Mouse (Mus musculus): ENCODE results near the gene Gm20532.

Gm20532 gene

DNA sequence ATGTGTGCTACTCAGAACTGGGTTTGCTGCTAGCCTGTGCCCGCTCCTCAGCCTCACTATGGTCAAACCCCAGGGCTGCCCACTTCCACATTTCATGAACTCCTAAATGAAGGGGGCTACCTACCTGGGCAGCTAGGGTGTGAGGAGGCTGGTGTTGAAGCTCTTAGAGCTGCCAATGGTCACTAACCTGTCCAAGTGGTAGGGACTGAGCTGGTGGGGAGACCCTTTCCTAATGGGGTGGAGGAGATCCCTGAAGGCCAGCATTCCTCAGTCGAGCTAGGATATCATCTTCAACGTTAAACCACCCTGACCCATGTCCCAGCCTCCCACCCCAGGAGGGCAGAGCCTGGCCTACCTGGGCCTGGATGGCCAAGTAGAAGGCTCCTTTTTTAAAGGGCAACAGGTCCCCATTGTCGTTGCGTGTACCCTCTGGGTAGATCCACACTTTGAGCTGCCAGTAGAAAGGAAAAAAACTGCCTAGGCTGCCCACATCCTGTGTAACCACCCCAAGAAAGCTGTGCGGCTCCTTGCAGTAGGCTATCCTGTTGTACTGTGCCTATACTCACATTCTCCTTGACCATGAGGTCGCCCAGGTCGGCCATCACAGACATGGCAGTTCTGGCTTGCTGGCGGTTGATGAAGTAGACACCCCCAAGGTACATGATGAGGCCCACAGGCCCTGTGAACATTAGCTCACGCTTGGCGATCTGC lies 9.4 kb downstream of the Gm20532 start:
- no peak for DNase-seq (ENCODE audit: extremely low spot score, low read depth, low spot score)

DNA sequence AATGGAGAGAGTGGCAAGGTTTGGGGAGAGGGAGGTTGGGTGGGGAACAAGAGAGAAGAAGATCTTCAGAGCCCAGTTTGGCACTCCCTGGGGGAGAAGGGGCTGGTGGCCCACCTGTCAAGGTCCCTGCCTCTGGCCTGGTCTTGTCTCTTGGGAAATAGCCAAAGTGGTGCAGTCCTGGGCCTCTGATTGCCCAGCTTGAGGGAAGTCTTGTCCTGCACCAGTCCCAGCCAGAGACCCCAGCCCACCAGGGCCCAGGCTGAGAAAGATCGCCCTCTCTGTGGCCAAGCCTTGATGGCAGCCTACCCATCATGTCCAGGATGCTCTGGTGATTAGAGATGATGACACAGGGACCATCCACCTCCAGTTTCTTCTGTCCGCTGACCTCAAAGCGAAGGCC lies 10.5 kb downstream of the Gm20532 start:
- DNase-seq (ENCODE audit: extremely low spot score, low read depth, low spot score): no peak

DNA sequence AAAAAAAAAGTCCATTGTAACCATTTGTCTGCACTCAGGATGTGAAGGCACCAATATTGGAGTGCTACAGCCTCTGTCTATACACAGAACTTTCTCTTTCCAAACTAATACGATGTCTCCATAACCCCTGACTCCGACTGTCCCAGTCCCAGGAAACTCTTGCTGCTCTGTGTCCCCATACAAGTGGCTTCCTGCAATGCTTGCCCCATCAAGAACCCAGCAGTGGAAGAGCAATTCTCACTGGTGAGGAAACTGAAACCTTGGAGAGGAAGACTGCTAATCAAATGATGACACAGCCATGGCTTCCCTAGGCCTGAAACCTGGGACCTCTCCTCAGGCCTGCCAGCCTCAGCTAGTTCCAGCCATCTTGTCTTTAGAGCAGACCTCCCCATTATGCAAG lies 11.4 kb downstream of the Gm20532 start:
- no peak for DNase-seq (ENCODE audit: extremely low spot score, low read depth, low spot score)

DNA sequence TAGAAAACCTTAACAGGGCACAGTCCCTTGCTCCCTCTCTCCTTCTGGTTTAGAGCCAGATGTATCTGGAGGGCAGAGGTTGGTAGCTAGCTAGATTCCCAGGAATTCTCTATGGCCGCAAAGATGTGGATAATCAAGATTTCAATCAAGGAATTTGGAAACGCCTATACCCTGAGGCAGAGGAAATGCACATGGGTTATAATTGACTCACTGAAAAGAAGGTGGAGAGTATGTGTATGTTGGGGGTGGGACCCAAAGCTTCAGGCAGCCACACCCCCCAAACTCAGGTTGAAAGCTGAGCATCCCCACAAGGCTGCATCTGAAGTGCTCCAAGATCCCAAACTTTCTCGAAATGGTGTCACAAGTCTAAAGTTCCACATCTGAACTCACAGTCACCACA lies 12.0 kb downstream of the Gm20532 start:
- no peak for DNase-seq (ENCODE audit: extremely low spot score, low read depth, low spot score)

DNA sequence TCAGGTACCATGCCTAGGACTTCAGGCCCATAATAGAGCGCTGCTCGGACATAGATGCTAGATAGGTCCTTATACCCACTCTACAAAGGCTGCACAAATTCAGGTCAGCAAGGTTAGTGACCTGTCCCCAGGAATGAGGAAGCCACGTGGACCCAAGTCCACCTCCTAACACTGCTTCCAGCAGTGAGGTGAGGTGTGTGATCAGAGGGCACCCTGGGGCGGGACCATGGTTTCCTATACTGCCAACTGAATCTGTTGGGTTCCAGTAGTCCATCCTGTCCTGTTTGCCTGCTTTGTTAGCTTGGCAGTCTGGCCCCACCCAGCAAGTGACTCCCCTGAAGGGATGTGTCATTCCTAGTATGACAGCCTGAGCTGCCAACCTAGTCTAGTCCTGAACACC lies 13.5 kb downstream of the Gm20532 start:
- DNase-seq (ENCODE audit: extremely low spot score, low read depth, low spot score): no peak

DNA sequence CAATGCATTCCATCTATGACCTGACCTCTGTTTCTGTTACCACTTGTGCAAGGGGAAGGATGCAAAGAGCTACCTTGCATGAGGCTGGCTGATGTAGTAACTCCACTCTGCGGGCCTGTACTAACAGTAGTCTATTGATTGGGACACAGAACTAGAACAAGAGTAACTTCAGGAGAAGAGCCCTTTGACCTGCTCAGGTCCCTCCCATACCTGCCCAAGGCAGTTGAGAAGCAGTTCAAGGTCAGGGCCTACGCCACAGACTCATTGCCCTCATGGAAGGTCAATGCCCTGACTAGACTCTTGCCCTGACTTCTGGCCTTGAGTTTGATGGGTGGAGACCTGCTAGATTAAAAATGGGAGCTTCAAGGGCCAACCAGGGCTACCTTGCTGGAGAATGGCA lies 14.2 kb downstream of the Gm20532 start:
- DNase-seq (ENCODE audit: extremely low spot score, low read depth, low spot score): no peak

DNA sequence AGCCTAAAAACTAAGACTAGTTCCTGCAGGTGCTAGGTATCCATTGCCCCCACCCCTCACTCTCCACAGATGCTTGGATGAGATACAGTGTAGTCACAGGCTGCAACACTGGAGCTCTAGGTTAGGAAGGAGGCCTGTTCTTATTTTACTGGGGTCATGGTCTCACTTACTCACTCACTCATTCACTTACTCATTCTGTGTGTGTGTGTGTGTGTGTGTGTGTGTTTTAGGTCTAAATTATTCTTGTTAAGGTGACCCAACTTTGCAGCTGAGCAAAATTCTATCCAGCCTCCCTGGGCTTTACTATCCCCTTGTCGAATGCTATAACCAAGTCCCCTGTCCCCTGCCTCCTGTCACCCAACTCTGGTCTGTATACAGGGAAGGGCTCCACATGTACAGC lies 15.2 kb downstream of the Gm20532 start:
- DNase-seq (ENCODE audit: extremely low spot score, low read depth, low spot score): no peak

DNA sequence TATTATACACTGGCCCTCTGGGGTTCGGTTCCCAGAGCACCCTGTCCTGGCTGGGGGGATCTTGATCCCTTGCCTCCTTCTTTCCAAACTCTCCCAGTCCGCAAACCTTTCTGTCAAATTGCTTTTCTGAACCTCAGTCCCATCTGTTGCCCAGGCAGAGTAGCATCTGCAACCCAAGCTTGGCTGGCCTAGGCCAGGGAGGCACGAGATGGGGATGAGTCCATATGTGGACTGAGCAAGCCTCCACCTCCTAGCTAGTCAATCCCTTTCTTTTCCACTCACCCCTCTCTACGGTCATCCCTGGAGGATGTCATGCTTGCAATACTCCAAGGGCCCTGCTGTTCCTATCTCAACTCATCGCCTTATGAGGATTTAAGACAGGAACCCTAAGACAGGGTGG lies 16.2 kb downstream of the Gm20532 start:
- DNase-seq (ENCODE audit: extremely low spot score, low read depth, low spot score): no peak

DNA sequence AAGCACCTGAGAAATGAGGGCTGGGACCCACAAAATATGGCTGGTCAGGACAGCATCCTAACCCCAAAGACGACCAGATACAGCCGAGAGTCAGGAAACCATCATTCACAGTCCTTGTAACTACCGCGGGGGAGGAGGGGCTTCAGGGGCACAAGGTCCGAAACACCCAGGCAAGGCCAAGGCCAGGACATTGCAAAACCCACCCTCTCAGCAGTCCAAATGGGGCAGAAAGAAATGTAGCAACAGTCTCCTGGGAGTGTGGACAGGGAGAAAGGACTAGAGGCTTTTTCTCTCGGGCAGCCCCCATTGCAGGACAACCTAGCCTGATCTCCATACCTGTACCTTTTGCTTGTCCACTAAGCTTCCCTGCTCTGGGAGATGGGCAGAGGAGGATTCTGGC lies 16.7 kb downstream of the Gm20532 start:
- DNase-seq (ENCODE audit: extremely low spot score, low read depth, low spot score): no peak

DNA sequence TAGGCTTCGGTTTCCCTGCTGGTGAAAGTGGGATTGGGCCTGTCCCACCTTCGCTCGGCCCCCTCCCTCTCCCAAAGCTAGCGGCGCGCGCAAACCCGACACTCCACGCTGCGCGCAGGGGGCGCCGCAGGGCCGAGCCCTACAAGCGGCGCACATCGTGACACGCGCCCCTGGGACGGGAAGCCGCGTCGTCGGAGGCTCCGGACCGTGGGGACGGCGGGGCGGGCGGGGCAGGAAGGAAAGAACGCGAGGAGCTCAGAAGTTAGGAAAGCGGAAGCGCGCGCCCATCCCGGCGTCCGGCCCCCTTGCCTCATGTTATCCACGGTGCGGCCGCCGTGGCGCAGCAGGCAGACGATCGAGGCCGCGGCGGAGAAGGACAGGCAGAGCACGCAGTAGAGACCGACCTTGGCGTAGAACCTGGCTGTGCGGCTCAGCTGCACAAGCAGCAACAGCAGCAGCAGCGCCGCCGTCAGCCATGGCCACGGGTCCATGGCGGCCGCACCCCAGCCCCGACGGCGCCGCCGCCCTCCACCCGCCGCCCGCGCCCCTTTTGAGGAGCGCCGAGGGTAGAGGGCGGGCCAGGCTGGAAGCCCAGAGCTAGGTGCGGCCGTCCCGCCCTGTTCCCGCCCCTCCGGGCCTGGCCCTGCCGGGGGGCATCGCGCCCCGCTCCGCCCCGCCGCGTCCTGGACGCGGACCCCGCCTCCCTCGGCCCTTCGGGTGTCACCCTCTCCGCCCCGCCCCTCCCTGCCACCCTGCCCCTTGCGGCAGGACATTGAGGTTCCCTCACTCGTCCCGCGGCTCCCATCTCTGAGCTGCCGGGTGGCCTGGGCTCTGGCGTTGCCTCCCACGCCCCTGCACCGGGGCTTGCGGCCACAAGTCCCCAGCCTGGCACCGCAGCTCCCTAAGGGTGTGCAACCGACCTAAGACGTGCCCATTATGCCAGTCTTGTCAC lies 17.6 kb downstream of the Gm20532 start, which contains the start of gene Agpat2:
Gene Agpat2 (minus strand): TSS at position 698 of the 952 bp plus-strand sequence.
- no peak for DNase-seq (ENCODE audit: extremely low spot score, low read depth, low spot score)

DNA sequence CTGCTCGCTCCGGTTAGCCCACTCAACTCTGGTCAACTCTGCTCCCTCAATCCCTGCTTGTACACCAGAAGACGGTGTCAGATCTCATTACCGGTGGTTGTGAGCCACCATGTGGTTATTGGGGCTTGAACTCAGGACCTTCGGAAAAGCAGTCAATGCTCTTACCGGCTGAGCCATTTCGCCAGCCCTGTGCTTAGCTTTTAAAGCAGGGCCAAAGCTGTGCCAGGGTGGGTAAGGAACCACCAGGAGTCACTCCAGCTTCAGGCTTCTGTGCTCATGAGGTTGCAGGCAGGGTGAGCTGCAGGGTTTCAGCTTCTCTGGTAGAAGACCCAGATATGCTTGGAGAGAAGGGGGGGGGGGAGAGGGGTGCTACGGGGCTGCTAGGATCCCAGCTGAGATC lies 18.9 kb downstream of the Gm20532 start:
- no peak for DNase-seq (ENCODE audit: extremely low spot score, low read depth, low spot score)

DNA sequence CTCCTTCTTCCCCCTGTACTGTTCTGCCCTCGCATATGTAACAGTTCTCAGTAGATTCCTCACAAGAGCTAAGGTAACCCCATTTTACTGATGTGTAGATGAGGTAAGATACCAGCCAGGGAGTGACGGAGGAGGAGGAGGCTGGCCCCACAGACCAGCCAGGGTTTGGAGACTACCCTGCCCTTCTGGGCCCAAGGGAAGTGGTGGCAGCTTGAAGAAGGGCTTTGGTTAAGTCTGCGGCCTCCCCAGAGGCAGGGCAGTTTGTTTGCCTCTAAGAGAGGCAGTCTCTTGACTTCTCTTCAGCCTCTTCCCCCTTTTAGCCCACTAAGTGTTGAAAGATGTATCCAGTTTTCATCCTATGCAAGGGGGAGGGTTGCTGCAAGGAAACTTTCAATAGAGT lies 20.1 kb downstream of the Gm20532 start:
- no peak for DNase-seq (ENCODE audit: extremely low spot score, low read depth, low spot score)

DNA sequence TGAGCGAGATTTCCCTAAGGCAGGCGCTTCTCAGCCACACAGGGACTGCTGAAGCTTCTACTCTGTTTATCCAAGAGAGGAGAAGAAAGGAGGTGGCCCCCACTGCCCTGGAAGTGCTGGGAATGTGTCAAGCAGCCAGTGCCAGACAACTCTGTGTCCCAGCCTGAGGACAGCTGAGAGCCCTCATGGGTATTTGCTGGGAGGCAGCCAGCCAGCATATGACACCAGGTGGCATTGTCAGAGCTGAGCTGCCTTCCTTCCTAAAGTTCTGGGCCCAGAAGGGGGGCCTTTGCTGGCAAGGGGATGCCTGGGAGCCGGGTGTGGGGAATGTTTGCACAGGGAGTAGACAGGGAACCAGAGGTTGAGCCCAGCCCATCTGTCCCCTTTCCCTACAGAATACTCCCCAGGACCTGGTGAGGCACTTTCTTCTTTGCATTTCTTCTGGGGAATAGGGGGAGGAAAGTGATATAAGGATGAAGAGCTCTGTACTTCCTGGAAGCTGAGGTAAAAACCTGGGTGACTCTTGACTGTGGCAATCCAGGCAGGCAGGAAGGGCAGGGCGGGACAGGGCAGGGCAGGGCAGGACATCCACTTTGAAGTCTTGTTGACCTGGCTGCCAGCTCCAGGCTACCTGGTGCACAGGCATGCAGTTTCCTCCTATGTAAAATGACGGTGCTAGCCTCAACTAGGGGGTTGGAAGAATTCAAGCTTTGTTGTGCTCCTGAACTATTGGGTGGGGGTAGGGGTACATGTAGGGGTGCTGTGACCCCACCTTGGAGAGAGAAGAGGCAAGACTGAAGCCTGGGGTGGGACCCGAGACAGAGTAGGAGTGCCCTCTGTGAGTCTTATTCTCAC lies 20.8 kb downstream of the Gm20532 start:
- no peak for DNase-seq (ENCODE audit: extremely low spot score, low read depth, low spot score)

DNA sequence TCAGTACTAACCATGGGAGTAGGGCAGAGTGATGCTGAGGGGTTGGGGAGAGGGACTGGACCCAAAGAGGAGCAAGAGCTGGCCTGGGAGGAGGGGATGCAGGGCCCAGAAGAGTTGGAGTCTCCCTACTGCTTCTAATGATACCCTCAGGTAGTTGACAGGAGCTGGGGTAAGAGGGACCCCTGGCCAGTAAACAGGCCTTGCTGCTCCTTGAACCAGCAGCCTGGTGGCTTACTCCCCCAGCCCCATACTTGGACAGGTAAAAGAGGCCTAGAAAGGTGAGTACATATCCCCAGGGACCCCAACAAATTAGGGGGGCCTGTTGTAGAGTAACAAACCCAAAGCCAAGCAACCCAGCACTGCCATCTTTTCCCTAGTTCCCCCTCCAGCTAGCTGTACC lies 22.3 kb downstream of the Gm20532 start:
- no peak for DNase-seq (ENCODE audit: extremely low spot score, low read depth, low spot score)

DNA sequence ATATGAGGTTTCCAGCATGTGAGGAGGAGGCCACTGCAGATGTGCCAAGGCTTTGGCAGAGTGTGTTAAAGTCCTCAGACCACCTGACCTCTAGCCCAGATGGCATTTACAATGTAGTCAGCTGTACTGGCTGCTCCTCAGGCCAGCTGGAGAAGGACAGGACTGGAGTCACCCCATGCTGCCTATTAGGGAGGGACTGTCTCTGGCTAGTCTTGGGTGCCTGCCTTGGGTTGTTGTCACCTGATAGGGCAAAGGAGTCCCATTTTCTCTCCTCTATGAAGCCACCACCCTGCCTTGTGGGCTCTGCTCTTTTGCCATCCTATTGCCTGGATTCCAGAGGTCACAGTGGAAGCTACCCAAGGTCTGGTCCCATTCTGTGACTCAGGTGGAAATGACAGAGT lies 22.8 kb downstream of the Gm20532 start:
- DNase-seq (ENCODE audit: extremely low spot score, low read depth, low spot score): no peak

DNA sequence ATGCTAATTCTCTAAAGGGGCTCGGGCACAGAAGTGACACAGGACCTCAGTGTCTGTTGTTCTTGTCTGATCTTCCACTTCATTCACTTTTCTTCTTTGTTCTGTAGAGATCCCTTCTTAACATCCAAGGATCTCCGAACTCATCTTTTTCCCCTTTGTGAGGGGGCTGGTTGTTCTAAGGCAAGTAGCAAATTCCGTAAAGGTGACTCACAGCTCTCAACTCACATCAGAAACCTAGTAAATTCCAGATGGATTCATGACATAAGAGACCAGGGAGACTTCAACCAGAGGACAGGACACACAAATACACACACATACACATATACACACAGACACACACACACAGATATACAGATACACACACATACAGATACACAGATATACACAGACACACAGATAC lies 24.1 kb downstream of the Gm20532 start:
- no peak for DNase-seq (ENCODE audit: extremely low spot score, low read depth, low spot score)

DNA sequence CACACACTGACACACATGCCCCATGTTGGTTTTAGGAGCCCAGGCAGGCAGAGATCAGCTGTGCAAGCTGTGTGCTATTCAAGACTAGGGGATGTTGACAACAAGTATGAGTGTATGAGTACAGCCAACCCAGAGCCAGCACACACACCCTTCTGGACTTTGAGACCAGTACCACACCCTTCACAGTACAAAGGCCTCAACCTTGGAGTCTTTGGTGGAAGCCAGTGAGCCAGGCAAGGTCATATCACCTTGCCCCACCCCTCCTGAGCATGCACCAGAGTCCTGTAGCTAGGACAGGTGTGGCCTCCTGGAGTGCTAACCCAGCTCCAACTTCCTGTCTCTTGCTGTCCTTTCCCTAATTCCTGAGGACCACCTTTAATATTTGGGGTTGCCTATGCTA lies 24.6 kb downstream of the Gm20532 start:
- no peak for DNase-seq (ENCODE audit: extremely low spot score, low read depth, low spot score)

DNA sequence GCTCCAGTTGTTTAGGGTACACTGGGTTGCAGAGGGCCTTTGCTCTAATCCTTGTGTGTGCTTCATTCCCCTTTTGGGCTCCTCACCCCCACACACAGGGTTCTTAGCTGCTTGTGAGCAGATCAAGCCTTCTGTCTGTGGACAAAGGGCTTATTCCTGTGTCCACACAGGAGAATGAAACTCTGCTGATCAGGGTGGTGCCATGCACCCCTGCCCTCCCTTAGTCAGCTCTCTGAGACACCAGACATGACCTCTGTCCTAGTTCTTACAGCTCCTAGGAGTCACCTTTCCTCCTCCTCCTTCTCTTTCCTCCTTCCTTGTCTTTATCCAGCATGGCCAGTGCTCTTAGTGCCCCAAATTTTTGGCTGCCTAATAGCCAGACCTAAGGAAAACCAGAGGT lies 25.5 kb downstream of the Gm20532 start:
- no peak for DNase-seq (ENCODE audit: extremely low spot score, low read depth, low spot score)

DNA sequence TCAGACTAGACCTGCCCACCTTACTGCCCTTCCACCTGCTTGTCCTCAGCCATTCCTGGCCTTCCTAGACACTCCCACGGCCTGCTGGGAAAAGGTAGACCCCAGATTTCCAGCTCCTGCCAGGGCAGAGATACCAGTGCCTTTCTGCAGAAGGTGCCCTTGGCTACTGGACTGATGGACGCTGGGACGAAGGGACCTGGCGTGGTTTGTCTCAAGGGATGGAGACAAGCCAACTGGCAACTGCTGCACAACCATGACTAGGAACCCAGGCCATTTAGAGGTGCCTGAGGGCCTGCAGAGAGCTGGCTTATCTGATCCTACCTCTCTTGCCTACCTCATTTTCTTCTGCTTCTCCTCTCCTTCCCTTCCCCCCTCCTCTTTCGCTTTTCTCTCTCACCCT lies 28.5 kb downstream of the Gm20532 start:
- no peak for DNase-seq (ENCODE audit: extremely low spot score, low read depth, low spot score)

DNA sequence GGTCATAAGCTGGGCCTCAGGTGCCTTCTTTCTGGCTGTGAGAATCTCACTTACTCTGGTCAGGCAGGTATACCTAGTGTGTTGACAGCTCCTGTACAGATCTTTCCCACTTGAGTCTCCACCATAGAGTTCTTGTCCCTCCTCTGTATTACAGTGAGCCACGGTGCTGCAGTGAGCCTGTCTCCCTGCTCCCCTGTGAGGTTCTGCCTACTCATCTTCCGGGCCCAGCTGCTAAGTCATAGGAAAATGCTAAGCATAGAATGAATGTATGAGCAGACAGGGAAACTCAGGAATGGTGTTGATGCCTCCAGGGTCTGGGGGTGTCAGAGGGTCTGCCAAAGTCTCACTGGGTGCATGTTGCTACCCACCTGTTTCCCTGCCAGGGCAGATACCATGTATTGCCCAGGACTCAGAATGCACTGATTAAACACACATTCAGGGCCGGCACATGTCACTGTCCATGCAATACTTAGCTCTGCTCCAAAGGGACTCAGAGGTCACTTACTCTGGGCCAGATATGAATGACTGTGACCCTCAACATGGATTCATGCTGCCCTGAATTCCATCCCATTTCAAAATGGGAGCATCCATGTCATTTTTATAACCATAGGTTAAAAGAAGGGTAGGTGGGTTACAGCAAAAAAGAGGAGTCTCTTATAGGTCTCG lies 29.2 kb downstream of the Gm20532 start:
- no peak for DNase-seq (ENCODE audit: extremely low spot score, low read depth, low spot score)

DNA sequence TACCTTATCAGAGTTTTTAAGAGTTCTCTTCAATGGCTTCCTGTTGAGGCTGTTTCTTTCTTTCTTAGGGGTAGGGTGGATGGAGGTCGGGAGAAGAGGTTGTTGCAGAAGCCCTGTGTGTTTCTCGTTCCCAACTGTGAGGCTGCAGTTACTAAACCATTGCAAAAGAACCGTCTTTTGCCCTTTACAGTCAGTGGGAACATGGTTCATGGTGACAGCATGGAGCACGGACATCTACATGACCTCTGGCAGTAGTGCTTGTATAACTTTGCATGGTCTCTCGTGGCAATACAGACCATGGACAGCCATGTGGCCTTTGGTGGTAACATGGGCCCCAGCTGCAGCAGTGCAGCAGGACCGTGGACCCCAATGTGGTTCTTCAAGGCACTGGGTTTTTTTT lies 30.9 kb downstream of the Gm20532 start:
- DNase-seq (ENCODE audit: extremely low spot score, low read depth, low spot score): no peak

All from hindlimb bud, embryonic 11.5 days (tissue).